Mouse (Mus musculus) thymus, adult 2 months (tissue): ENCODE results near the gene Olfr429. TPM values are rescaled to one million over a fixed set of nuclear protein-coding genes. Genes with fewer than 3 reads are reported as not detected.
"Not testable (repeated sequence)": the region's sequence is repeated elsewhere in the genome, so short reads cannot be mapped to it uniquely, and the experiment has no call there.

Experiments
- DNase-seq: peaks from one replicate; pipeline ENCODE4 v3.0.0; 2021
- H3K27ac ChIP-seq: fragments of 200-500 bp; 2 replicates; pipeline ENCODE4 v1.5.1; 2012; ENCODE audit warnings: low read length, control low read depth; ENCODE audit not compliant: control insufficient read depth, insufficient read depth
- H3K27me3 ChIP-seq: fragments of 200-500 bp; 2 replicates; pipeline ENCODE4 v1.6.1; 2012; ENCODE audit warnings: mild to moderate bottlenecking, low read length, moderate library complexity, mixed read lengths; ENCODE audit not compliant: control insufficient read depth, insufficient read depth
- H3K36me3 ChIP-seq: fragments of 200-500 bp; 2 replicates; pipeline ENCODE4 v1.6.1; 2012; ENCODE audit warnings: mild to moderate bottlenecking, low read length, moderate library complexity; ENCODE audit not compliant: control insufficient read depth, insufficient read depth
- H3K4me1 ChIP-seq: fragments of 200-500 bp; replicated peaks from 2 replicates; pipeline ENCODE4 v1.6.1; 2012; ENCODE audit warnings: low read length; ENCODE audit not compliant: control insufficient read depth, insufficient read depth
- H3K4me3 ChIP-seq: fragments of 200-500 bp; 2 replicates; pipeline ENCODE4 v1.5.1; 2012; ENCODE audit warnings: mild to moderate bottlenecking, low read length, control low read depth, moderate library complexity; ENCODE audit not compliant: control insufficient read depth, insufficient read depth
- CTCF ChIP-seq: fragments of 200-500 bp; IDR thresholded peaks from 2 replicates; pipeline ENCODE4 v1.5.1; 2012; ENCODE audit warnings: mild to moderate bottlenecking, control low read depth, low read length, moderate library complexity, borderline replicate concordance; ENCODE audit not compliant: control insufficient read depth, poor library complexity, insufficient read depth; ENCODE audit errors: extremely low read depth
- POLR2A ChIP-seq: fragments of 200-500 bp; IDR thresholded peaks from 2 replicates; pipeline ENCODE4 v1.6.1; 2012; ENCODE audit warnings: mild to moderate bottlenecking, low read length, control low read depth, moderate library complexity; ENCODE audit not compliant: control insufficient read depth, poor library complexity, insufficient read depth; ENCODE audit errors: extremely low read depth
- WGBS: fragments of 180-500 bp; shearing (Covaris S2); methylation state at CpG from one replicate; pipeline ENCODE4 v1.1.7; 2018; 5-methylcytosine and 5-hydroxymethylcytosine counted together
- polyA plus RNA-seq: library from polyadenylated mRNA; depleted of rRNA; stranded (reverse); fragments of >200 nt; gene quantifications from 2 replicates; pipeline ENCODE4 v1.2.3, GENCODE M21; 2012

Gene Olfr429
- polyA plus RNA-seq, 1 experiment: not detected

- no peak within 1 kb of the TSS for H3K4me3 ChIP-seq
- 0 out of 2 replicates have a peak, but pooled peaks cover 2% of the 10 kb centered on the region for H3K4me1 ChIP-seq
- 87% methylated on average over 2 of the region's 2 CpGs for WGBS
- no peak for DNase-seq
- H3K36me3 ChIP-seq: no peaks in the 10 kb centered on the region
- no peak within 1 kb of the TSS for H3K27ac ChIP-seq
- no peak for TF ChIP-seq POLR2A
- no peak for TF ChIP-seq CTCF
- H3K27me3 ChIP-seq: no peaks in the 10 kb centered on the region
Measured at GRCm38 (mm10) chr1:174048893-174049292, 35.2 kb upstream of the Olfr429 start, which contains the start of gene Olfr432. Gene Olfr432 (plus strand): TSS chr1:174049205.

GRCm38 (mm10) chr1:174049357-174049756 is 34.8 kb upstream of the Olfr429 start:
- H3K4me1 ChIP-seq, DNase-seq, H3K27ac ChIP-seq, H3K27me3 ChIP-seq, H3K36me3 ChIP-seq, H3K4me3 ChIP-seq: not testable (repeated sequence)
- WGBS: 11% methylated on average over 4 of the region's 4 CpGs

- Histone ChIP-seq H3K36me3 (no peaks in the 10 kb centered on the region), H3K4me3 (no peak overlapping the region), H3K27ac (no peak overlapping the region), H3K27me3 (no peaks in the 10 kb centered on the region), H3K4me1 (0 out of 2 replicates have a peak, but pooled peaks cover 2% of the 10 kb centered on the region)
- TF ChIP-seq CTCF (no peak), POLR2A (no peak)
- 98% methylated on average over 4 of the region's 4 CpGs for WGBS
- DNase-seq: no peak
Measured at GRCm38 (mm10) chr1:174050532-174050931, 33.6 kb upstream of the Olfr429 start.

GRCm38 (mm10) chr1:174051515-174051914 is 32.6 kb upstream of the Olfr429 start:
- DNase-seq: no peak
- TF ChIP-seq POLR2A (no peak), CTCF (no peak)

GRCm38 (mm10) chr1:174051931-174052536 is 32.1 kb upstream of the Olfr429 start:
- H3K4me3 ChIP-seq: no peak overlapping the region
- TF ChIP-seq POLR2A (no peak), CTCF (no peak)
- H3K27ac ChIP-seq: no peak overlapping the region
- H3K4me1 ChIP-seq: 0 out of 2 replicates have a peak, but pooled peaks cover 2% of the 10 kb centered on the region
- no peak for DNase-seq
- H3K36me3 ChIP-seq: no peaks in the 10 kb centered on the region
- WGBS: 77% methylated on average over 5 of the region's 5 CpGs
- H3K27me3 ChIP-seq: no peaks in the 10 kb centered on the region

More at GRCm38 (mm10) chr1:174051515-174051914, 32.6 kb upstream of the Olfr429 start:
- Histone ChIP-seq H3K27ac (no peak overlapping the region), H3K36me3 (no peaks in the 10 kb centered on the region), H3K4me1 (0 out of 2 replicates have a peak, but pooled peaks cover 2% of the 10 kb centered on the region), H3K27me3 (no peaks in the 10 kb centered on the region), H3K4me3 (no peak overlapping the region)
- 94% methylated on average over 4 of the region's 4 CpGs for WGBS

- Histone ChIP-seq H3K4me1 (0 out of 2 replicates have a peak, but pooled peaks cover 2% of the 10 kb centered on the region), H3K36me3 (no peaks in the 10 kb centered on the region), H3K27me3 (no peaks in the 10 kb centered on the region), H3K4me3 (no peak overlapping the region), H3K27ac (no peak overlapping the region)
- WGBS: 89% methylated on average over 3 of the region's 3 CpGs
- DNase-seq: no peak
- TF ChIP-seq CTCF (no peak), POLR2A (no peak)
Measured at GRCm38 (mm10) chr1:174052981-174053380, 31.1 kb upstream of the Olfr429 start.

GRCm38 (mm10) chr1:174055248-174055647 is 28.9 kb upstream of the Olfr429 start:
- Histone ChIP-seq H3K27ac (no peak overlapping the region), H3K27me3 (no peaks in the 10 kb centered on the region), H3K36me3 (no peaks in the 10 kb centered on the region), H3K4me3 (no peak overlapping the region), H3K4me1 (0 out of 2 replicates have a peak, but pooled peaks cover 2% of the 10 kb centered on the region)
- 63% methylated on average over 2 of the region's 2 CpGs for WGBS
- TF ChIP-seq CTCF: no peak
- DNase-seq: no peak
